Mouse (Mus musculus): Measurements from ENCODE around the gene Fgd2.
"Not testable (repeated sequence)": the region's sequence is repeated elsewhere in the genome, so short reads cannot be mapped to it uniquely, and the experiment has no call there.

Gene Fgd2

GRCm38 (mm10) chr17:29360761-29361221 is at the start of gene Fgd2:
Gene Fgd2 (plus strand): TSS chr17:29360914.
- in situ Hi-C loops (cut with MboI, MseI): no loop called here

- in situ Hi-C loops (cut with MboI, MseI): no loop called here
These were observed 49.1 kb upstream of the Fgd2 start for GRCm38 (mm10) chr17:29311602-29312001.

- in situ Hi-C loops (cut with MboI, MseI): no loop called here
These were observed 48.6 kb upstream of the Fgd2 start for GRCm38 (mm10) chr17:29312082-29312481.

- in situ Hi-C loops (cut with MboI, MseI): no loop called here
These were observed 47.4 kb upstream of the Fgd2 start for GRCm38 (mm10) chr17:29313300-29313699.

- in situ Hi-C loops (cut with MboI, MseI): no loop called here
These were observed 44.8 kb upstream of the Fgd2 start for GRCm38 (mm10) chr17:29315672-29316465.

GRCm38 (mm10) chr17:29316891-29317290 is 43.8 kb upstream of the Fgd2 start:
- in situ Hi-C loops (cut with MboI, MseI): no loop called here

GRCm38 (mm10) chr17:29317380-29317779 is 43.3 kb upstream of the Fgd2 start, which contains the start of gene Pi16:
Gene Pi16 (plus strand): TSS chr17:29317680.
- in situ Hi-C loops (cut with MboI, MseI): not testable (repeated sequence)

- in situ Hi-C loops (cut with MboI, MseI): no loop called here
These were observed 41.9 kb upstream of the Fgd2 start for GRCm38 (mm10) chr17:29318731-29319250.

GRCm38 (mm10) chr17:29319476-29319875 is 41.2 kb upstream of the Fgd2 start:
- in situ Hi-C loops (cut with MboI, MseI): no loop called here

GRCm38 (mm10) chr17:29319881-29320639 is 40.7 kb upstream of the Fgd2 start:
- in situ Hi-C loops (cut with MboI, MseI): no loop called here

GRCm38 (mm10) chr17:29321765-29322602 is 38.7 kb upstream of the Fgd2 start:
- in situ Hi-C loops (cut with MboI, MseI): no loop called here

- in situ Hi-C loops (cut with MboI, MseI): no loop called here
These were observed 38.1 kb upstream of the Fgd2 start for GRCm38 (mm10) chr17:29322603-29322962.

GRCm38 (mm10) chr17:29323625-29324024 is 37.1 kb upstream of the Fgd2 start:
- in situ Hi-C loops (cut with MboI, MseI): no loop called here

GRCm38 (mm10) chr17:29325831-29326230 is 34.9 kb upstream of the Fgd2 start:
- in situ Hi-C loops (cut with MboI, MseI): no loop called here

- in situ Hi-C loops (cut with MboI, MseI): no loop called here
These were observed 33.9 kb upstream of the Fgd2 start for GRCm38 (mm10) chr17:29326531-29327529.

GRCm38 (mm10) chr17:29327691-29328090 is 33.0 kb upstream of the Fgd2 start:
- in situ Hi-C loops (cut with MboI, MseI): no loop called here

GRCm38 (mm10) chr17:29330221-29330620 is 30.5 kb upstream of the Fgd2 start:
- in situ Hi-C loops (cut with MboI, MseI): no loop called here

- in situ Hi-C loops (cut with MboI, MseI): no loop called here
These were observed 29.9 kb upstream of the Fgd2 start for GRCm38 (mm10) chr17:29330671-29331410.

GRCm38 (mm10) chr17:29332186-29332685 is 28.5 kb upstream of the Fgd2 start:
- in situ Hi-C loops (cut with MboI, MseI): no loop called here
